Mouse (Mus musculus) hindbrain, postnatal 0 days (tissue): ENCODE measurements at regions not wholly inside any gene's neighbourhood (a gene's known extent, or its start where the extent isn't known, plus 50 kb on each side); places are given as distances from the start of the nearest gene placed in this dataset.

Experiments used
- ATAC-seq: fragments of 200-750 bp; cut with Nextera tagmentation; 2 replicates; pipeline ENCODE4 v1.8.0; 2017; ENCODE audit warnings: mild to moderate bottlenecking, moderate TSS enrichment, moderate library complexity
- DNase-seq: peaks from one replicate; pipeline ENCODE4 v3.0.0-alpha.2; 2015; ENCODE audit warnings: low spot score
- H3K27ac ChIP-seq: fragments of 300-500 bp; sonication (generic); 2 replicates; pipeline ENCODE4 v1.5.1; 2014; ENCODE audit warnings: mild to moderate bottlenecking
- H3K27me3 ChIP-seq: fragments of 300-500 bp; sonication (generic); 2 replicates; pipeline ENCODE4 v1.6.1; 2014; ENCODE audit warnings: low read length, mixed read lengths; ENCODE audit not compliant: insufficient read depth
- H3K36me3 ChIP-seq: fragments of 300-500 bp; sonication (generic); 2 replicates; pipeline ENCODE4 v1.6.1; 2014; ENCODE audit warnings: low read length, mixed read lengths; ENCODE audit not compliant: insufficient read depth
- H3K4me1 ChIP-seq: fragments of 300-500 bp; sonication (generic); 2 replicates; pipeline ENCODE4 v1.6.1; 2014; ENCODE audit warnings: antibody characterized with exemption, low read length, mixed read lengths; ENCODE audit not compliant: insufficient read depth
- H3K4me2 ChIP-seq: fragments of 300-500 bp; sonication (generic); 2 replicates; pipeline ENCODE4 v1.6.1; 2014; ENCODE audit warnings: low read depth, mild to moderate bottlenecking, low read length, moderate library complexity, mixed read lengths
- H3K4me3 ChIP-seq: fragments of 300-500 bp; sonication (generic); 2 replicates; pipeline ENCODE4 v1.5.1; 2014; ENCODE audit warnings: low read length
- H3K9ac ChIP-seq: fragments of 300-500 bp; sonication (generic); replicated peaks from 2 replicates; pipeline ENCODE4 v1.6.1; 2014; ENCODE audit warnings: mild to moderate bottlenecking, low read length, moderate library complexity, mixed read lengths
- H3K9me3 ChIP-seq: fragments of 300-500 bp; sonication (generic); 2 replicates; pipeline ENCODE4 v1.6.1; 2016; ENCODE audit warnings: low read length, mixed read lengths
- CTCF ChIP-seq: IDR thresholded peaks from 2 replicates; pipeline ENCODE4 v1.5.1; 2016; ENCODE audit warnings: antibody characterized with exemption, control low read depth, low read depth
- WGBS: fragments of 180-500 bp; shearing (Covaris S2); extraction: QIAGEN DNeasy Blood & Tissue Kit; methylation state at CpG from one replicate; pipeline ENCODE4 v1.1.7; 2014; 5-methylcytosine and 5-hydroxymethylcytosine counted together

- H3K4me2 ChIP-seq, result no peak overlapping the region
- H3K9ac ChIP-seq, result no peak overlapping the region
- no peaks in the 10 kb centered on the region for H3K36me3 ChIP-seq
- no peak for DNase-seq
- TF ChIP-seq CTCF, result no peak
- no peak overlapping the region for H3K27ac ChIP-seq
- WGBS, result 90% methylated on average over 6 of the region's 6 CpGs
- no peaks in the 10 kb centered on the region for H3K27me3 ChIP-seq
- no peak for ATAC-seq
- H3K4me3 ChIP-seq, result no peak overlapping the region
- H3K4me1 ChIP-seq, result no peaks in the 10 kb centered on the region
- no peaks in the 10 kb centered on the region for H3K9me3 ChIP-seq
These were observed 215.7 kb upstream of the Btbd3 start for GRCm38 (mm10) chr2:138040706-138041105.

GRCm38 (mm10) chr2:138040302-138040701 lies 216.1 kb upstream of the Btbd3 start:
- Histone ChIP-seq H3K4me1 (no peaks in the 10 kb centered on the region), H3K9me3 (no peaks in the 10 kb centered on the region), H3K9ac (no peak overlapping the region), H3K4me2 (no peak overlapping the region), H3K36me3 (no peaks in the 10 kb centered on the region), H3K27me3 (no peaks in the 10 kb centered on the region), H3K27ac (no peak overlapping the region), H3K4me3 (no peak overlapping the region)
- WGBS, result 73% methylated on average over 5 of the region's 5 CpGs
- no peak for ATAC-seq
- TF ChIP-seq CTCF, result no peak
- no peak for DNase-seq

- H3K27ac ChIP-seq, result peak overlapping the region; percentile 43; the same call in 1 of the 2 replicates
- no peak overlapping the region for H3K4me2 ChIP-seq
- no peaks in the 10 kb centered on the region for H3K27me3 ChIP-seq
- H3K9ac ChIP-seq, result no peak overlapping the region
- H3K9me3 ChIP-seq, result no peaks in the 10 kb centered on the region
- no peaks in the 10 kb centered on the region for H3K36me3 ChIP-seq
- no peak for DNase-seq
- no peak for ATAC-seq
- no peak for TF ChIP-seq CTCF
- peaks cover 7% of the 10 kb centered on the region; the same call in 1 of the 2 replicates for H3K4me1 ChIP-seq
- 71% methylated on average over 8 of the region's 8 CpGs for WGBS
- no peak overlapping the region for H3K4me3 ChIP-seq
These were observed 222.1 kb upstream of the Btbd3 start for GRCm38 (mm10) chr2:138034123-138034736.

GRCm38 (mm10) chr2:138033379-138034122 lies 222.8 kb upstream of the Btbd3 start:
- Histone ChIP-seq H3K27me3 (no peaks in the 10 kb centered on the region), H3K9ac (no peak overlapping the region), H3K9me3 (no peaks in the 10 kb centered on the region), H3K4me2 (0 out of 2 replicates have a peak overlapping the region, but pooled peaks have one; percentile 14), H3K4me1 (peaks cover 7% of the 10 kb centered on the region; the same call in 1 of the 2 replicates), H3K36me3 (no peaks in the 10 kb centered on the region), H3K27ac (peak overlapping the region; percentile 43; the same call in 1 of the 2 replicates), H3K4me3 (no peak overlapping the region)
- 22% methylated on average over 11 of the region's 11 CpGs for WGBS
- peak; percentile 92 for DNase-seq
- peak; percentile 97 for TF ChIP-seq CTCF
- peak; percentile 84 for ATAC-seq

GRCm38 (mm10) chr2:138027411-138027810 lies 229.0 kb upstream of the Btbd3 start:
- Histone ChIP-seq H3K27me3 (no peaks in the 10 kb centered on the region), H3K4me1 (no peaks in the 10 kb centered on the region), H3K9ac (no peak overlapping the region), H3K9me3 (no peaks in the 10 kb centered on the region), H3K4me3 (no peak overlapping the region), H3K27ac (no peak overlapping the region), H3K4me2 (no peak overlapping the region), H3K36me3 (no peaks in the 10 kb centered on the region)
- no peak for TF ChIP-seq CTCF
- ATAC-seq (no peak), DNase-seq (no peak)
- WGBS, result 85% methylated on average over 1 of the region's 1 CpGs

- DNase-seq, result no peak
- Histone ChIP-seq H3K9ac (no peak overlapping the region), H3K27ac (no peak overlapping the region), H3K9me3 (no peaks in the 10 kb centered on the region), H3K27me3 (no peaks in the 10 kb centered on the region), H3K4me1 (no peaks in the 10 kb centered on the region), H3K4me3 (no peak overlapping the region), H3K4me2 (no peak overlapping the region), H3K36me3 (no peaks in the 10 kb centered on the region)
- no peak for TF ChIP-seq CTCF
- WGBS, result 84% methylated on average over 2 of the region's 2 CpGs
- ATAC-seq, result no peak
These were observed 232.8 kb upstream of the Btbd3 start for GRCm38 (mm10) chr2:138023558-138023957.

GRCm38 (mm10) chr2:137981766-137982165 lies 274.6 kb upstream of the Btbd3 start:
- DNase-seq (peak; percentile 8), ATAC-seq (no peak)
- TF ChIP-seq CTCF, result no peak
- Histone ChIP-seq H3K27me3 (no peaks in the 10 kb centered on the region), H3K9ac (no peak overlapping the region), H3K36me3 (no peaks in the 10 kb centered on the region), H3K4me3 (no peak overlapping the region), H3K4me1 (no peaks in the 10 kb centered on the region), H3K27ac (no peak overlapping the region), H3K4me2 (no peak overlapping the region), H3K9me3 (no peaks in the 10 kb centered on the region)
- WGBS, result 43% methylated on average over 3 of the region's 3 CpGs
